Mouse (Mus musculus) heart, adult 2 months (tissue): Measurements from ENCODE around the gene Otud1. TPM values are rescaled to one million over a fixed set of nuclear protein-coding genes. Genes with fewer than 3 reads are reported as not detected.

Experiments used
- DNase-seq, 2 experiments: peaks; one replicate each; pipeline ENCODE4 v3.0.0; 2021
- H3K27ac ChIP-seq: fragments of 200-600 bp; 2 replicates; pipeline ENCODE4 v1.8.1; 2022
- H3K27me3 ChIP-seq: fragments of 200-500 bp; 2 replicates; pipeline ENCODE4 v1.6.1; 2012; ENCODE audit warnings: mild to moderate bottlenecking, low read length, inconsistent platforms, mixed read lengths; ENCODE audit not compliant: control insufficient read depth, insufficient read depth
- H3K36me3 ChIP-seq: fragments of 200-500 bp; 2 replicates; pipeline ENCODE4 v1.6.1; 2012; ENCODE audit warnings: low read length, inconsistent platforms; ENCODE audit not compliant: control insufficient read depth, insufficient read depth
- H3K4me1 ChIP-seq: fragments of 200-500 bp; 2 replicates; pipeline ENCODE4 v1.6.1; 2011; ENCODE audit warnings: low read length; ENCODE audit not compliant: control insufficient read depth, insufficient read depth
- H3K4me3 ChIP-seq: fragments of 200-600 bp; 2 replicates; pipeline ENCODE4 v1.8.1; 2022
- H3K79me2 ChIP-seq: fragments of 200-500 bp; replicated peaks from 2 replicates; pipeline ENCODE4 v1.6.1; 2012; ENCODE audit warnings: mild to moderate bottlenecking, inconsistent platforms, low read length, moderate library complexity, mixed read lengths; ENCODE audit not compliant: control insufficient read depth, insufficient read depth
- H3K9ac ChIP-seq: fragments of 200-500 bp; 2 replicates; pipeline ENCODE4 v1.6.1; 2012; ENCODE audit warnings: low read depth, mild to moderate bottlenecking, control low read depth, inconsistent platforms, low read length, mixed read lengths
- CTCF ChIP-seq: fragments of 200-600 bp; IDR thresholded peaks from 2 replicates; pipeline ENCODE4 v1.8.1; 2022; ENCODE audit warnings: antibody characterized with exemption, mild to moderate bottlenecking, moderate library complexity
- EP300 ChIP-seq: fragments of 200-500 bp; IDR thresholded peaks from 2 replicates; pipeline ENCODE4 v1.6.1; 2011; ENCODE audit warnings: low read depth, low read length, control low read depth; ENCODE audit not compliant: insufficient read depth
- POLR2A ChIP-seq: fragments of 200-500 bp; IDR thresholded peaks from 2 replicates; pipeline ENCODE4 v1.6.1; 2011; ENCODE audit warnings: mild to moderate bottlenecking, low read depth, low read length, control low read depth; ENCODE audit not compliant: insufficient read depth
- WGBS: fragments of 180-500 bp; shearing (Covaris S2); methylation state at CpG from one replicate; pipeline ENCODE4 v1.1.7; 2018; 5-methylcytosine and 5-hydroxymethylcytosine counted together
- intact Hi-C: fragments of 180-260 bp; cut with DNase I; formaldehyde crosslinking; loops from one replicate; pipeline ENCODE4 v1.15.1; 2025
- long read RNA-seq: library from polyadenylated mRNA; stranded (forward); transcript quantifications from one replicate; pipeline ENCODE4 v2.0.0, GENCODE M21; 2021
- polyA plus RNA-seq: library from polyadenylated mRNA; depleted of rRNA; stranded (reverse); fragments of >200 nt; gene quantifications from 2 replicates; pipeline ENCODE4 v1.2.3, GENCODE M21; 2012; rRNA removed
- total RNA-seq, 2 experiments: library from RNA; stranded (reverse); gene quantifications; 2 replicates each; pipeline ENCODE4 v1.2.3; 2021

Gene Otud1
- total RNA-seq: 10 to 100 TPM; 22.6 to 27.6 TPM
- polyA plus RNA-seq: 5.0 and 5.7 TPM in 2 replicates
- long read RNA-seq, transcript Otud1-201 (1 exons, 2,832 nt): major isoform, 51 of 51 reads
- long read RNA-seq, partial matches to known transcripts: 0 of 51 reads
- long read RNA-seq, other reads (novel, unspliced or antisense): 0 of 51 reads

DNA sequence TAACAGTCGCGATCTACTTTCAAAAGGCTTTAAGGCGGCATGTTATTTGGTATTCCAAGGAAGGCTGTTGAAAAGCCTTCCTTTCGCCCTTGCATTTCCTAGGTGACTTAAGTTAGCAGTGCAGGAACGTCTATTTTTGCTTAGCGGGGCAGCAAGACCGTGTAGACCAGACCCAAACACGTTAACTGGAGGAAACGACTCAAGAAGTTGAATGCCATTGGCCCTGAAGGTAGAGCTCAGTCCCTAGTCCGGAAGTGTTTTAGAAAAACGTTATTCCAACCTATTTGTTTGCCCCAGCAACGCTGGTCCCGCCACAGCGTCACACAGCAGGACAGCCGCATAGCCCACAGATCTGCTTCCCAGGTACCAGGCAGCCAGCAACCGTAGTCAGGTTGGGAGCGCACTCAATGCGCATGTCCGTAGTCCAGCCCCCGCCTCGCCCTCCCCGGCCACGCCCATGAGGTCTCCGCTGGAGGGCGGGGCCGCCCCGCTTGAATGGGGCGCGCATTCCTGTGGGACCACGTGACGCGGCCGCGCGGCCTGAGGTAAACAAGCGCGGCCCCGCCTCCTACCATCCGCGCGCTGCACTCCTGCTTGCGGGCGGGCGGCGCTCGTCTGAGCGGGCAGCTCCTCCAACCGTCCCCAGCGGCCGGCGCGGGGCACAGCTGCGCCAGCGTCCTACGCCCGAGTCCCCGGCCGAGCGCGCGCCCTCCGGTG, at the start of gene Otud1:
Gene Otud1 (plus strand): TSS at position 595 of the 717 bp plus-strand sequence.
- intact Hi-C loops: loop anchor here (2.0 to 10.0 kb wide), 4 partner anchors 103 to 1610 kb away; partner anchors contain the start of genes Enkur, Skida1 and Thnsl1

DNA sequence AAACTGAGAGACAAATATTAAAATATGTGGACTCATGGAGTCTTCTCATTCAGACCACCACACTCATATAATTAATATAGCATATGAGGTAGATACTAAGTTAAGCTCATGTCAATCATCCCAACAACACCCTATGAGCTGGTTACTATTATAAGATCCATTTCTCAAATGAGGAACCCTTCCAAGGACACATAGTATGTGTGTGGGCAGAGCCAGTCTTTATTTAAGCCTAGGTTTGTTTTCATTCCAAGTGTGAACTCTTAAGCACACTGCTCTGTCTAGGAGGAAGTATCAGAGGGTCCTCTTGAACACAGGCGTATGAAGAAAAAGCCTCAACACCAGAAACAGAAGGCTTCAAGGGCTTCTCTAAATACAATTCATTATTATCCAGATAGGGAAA, 49.7 kb upstream of the Otud1 start:
- 63% methylated on average over 1 of the region's 1 CpGs for WGBS

More for the DNA sequence above, at the start of gene Otud1:
- peak within 1 kb of the TSS; percentile 98 for H3K27ac ChIP-seq
- peaks cover 13% of the 10 kb centered on the region for H3K36me3 ChIP-seq
- H3K9ac ChIP-seq: peak within 1 kb of the TSS; percentile 100
- under 1% methylated on average over 61 of the region's 62 CpGs for WGBS
- no peaks in the 10 kb centered on the region; the same call in 1 of the 2 replicates for H3K4me1 ChIP-seq
- TF ChIP-seq POLR2A: peak; percentile 92
- TF ChIP-seq CTCF: peak; percentile 67
- TF ChIP-seq EP300: peak; percentile 53; the same call in 1 of the 2 replicates
- H3K27me3 ChIP-seq: no peaks in the 10 kb centered on the region
- DNase-seq: peak; percentile 98
- H3K4me3 ChIP-seq: peak within 1 kb of the TSS; percentile 90
- H3K79me2 ChIP-seq: 0 out of 2 replicates have a peak, but pooled peaks cover 1% of the 10 kb centered on the region

DNA sequence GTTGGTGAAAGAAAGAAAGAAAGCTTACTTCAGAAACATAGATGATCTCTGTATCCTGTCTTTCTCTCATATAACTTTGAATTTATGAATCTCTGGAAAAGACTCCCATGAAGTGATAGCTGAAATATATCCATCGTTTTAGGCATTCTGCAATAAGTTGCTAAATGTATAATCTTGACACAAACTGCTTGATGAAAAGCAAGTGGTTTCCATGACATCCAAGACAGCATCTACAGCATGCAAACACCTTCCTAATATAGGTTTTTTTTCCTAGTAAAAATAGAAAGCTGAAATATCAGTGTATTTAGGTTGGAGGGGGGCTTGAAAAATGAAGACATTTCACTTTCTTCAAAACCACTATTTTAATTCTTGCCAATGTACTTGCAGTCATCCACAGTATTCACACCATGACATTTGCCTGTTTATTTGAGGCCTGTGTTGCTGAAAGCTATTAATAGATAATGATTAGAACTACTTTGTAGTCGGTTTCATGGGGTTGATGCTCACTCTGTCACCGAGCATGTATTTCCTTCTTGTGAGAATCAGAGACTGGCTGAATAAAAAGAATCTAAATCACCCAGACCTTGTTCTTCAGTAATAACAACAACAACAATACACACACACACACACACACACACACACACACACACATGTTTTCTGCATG, 49.0 kb upstream of the Otud1 start:
- Histone ChIP-seq H3K4me3 (no peak overlapping the region), H3K9ac (no peak overlapping the region), H3K36me3 (peaks cover 2% of the 10 kb centered on the region; the same call in 1 of the 2 replicates), H3K27ac (peak overlapping the region; percentile 29), H3K4me1 (no peaks in the 10 kb centered on the region), H3K27me3 (no peaks in the 10 kb centered on the region), H3K79me2 (no peaks in the 10 kb centered on the region)
- intact Hi-C loops: loop anchor here (5.0 kb wide), 1 partner anchor 56 kb away; the partner anchor contains the start of gene 4921504E06Rik
- DNase-seq: no peak
- no peak for TF ChIP-seq EP300
- TF ChIP-seq POLR2A: no peak
- no peak for TF ChIP-seq CTCF
- WGBS: 50% methylated on average over 3 of the region's 3 CpGs

More for the DNA sequence above, 49.7 kb upstream of the Otud1 start:
- H3K4me3 ChIP-seq: no peak overlapping the region
- intact Hi-C loops: loop anchor here (5.0 kb wide), 1 partner anchor 56 kb away; the partner anchor contains the start of gene 4921504E06Rik
- no peak for DNase-seq
- H3K9ac ChIP-seq: no peak overlapping the region
- H3K27ac ChIP-seq: peak overlapping the region; percentile 34
- no peaks in the 10 kb centered on the region for H3K4me1 ChIP-seq
- TF ChIP-seq POLR2A (no peak), EP300 (no peak), CTCF (no peak)
- H3K27me3 ChIP-seq: no peaks in the 10 kb centered on the region
- no peaks in the 10 kb centered on the region for H3K79me2 ChIP-seq
- peaks cover 2% of the 10 kb centered on the region; the same call in 1 of the 2 replicates for H3K36me3 ChIP-seq

DNA sequence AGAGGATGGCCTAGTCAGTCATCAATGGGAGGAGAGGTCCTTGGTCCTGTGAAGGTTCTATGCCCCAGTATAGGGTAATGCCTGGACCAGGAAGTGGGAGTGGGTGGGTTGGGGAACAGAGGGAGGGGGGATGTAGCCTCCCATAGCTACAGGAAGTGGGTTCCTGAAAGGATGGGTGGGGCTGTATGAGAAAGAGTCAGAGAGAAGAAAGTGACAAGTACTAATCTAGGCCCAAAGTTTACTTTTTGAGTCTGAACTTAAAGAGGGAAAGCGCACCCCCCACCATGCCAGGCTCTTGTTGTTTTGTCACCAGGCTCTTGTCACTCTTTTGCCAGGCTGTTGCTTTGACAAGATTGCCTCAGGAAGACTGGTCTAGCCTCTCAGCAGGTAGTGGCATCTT, 35.5 kb upstream of the Otud1 start:
- intact Hi-C loops: no loop called here
- H3K36me3 ChIP-seq: no peaks in the 10 kb centered on the region
- H3K27me3 ChIP-seq: no peaks in the 10 kb centered on the region
- no peak overlapping the region for H3K9ac ChIP-seq
- DNase-seq: no peak
- H3K4me1 ChIP-seq: no peaks in the 10 kb centered on the region
- H3K79me2 ChIP-seq: no peaks in the 10 kb centered on the region
- no peak overlapping the region for H3K27ac ChIP-seq
- no peak overlapping the region for H3K4me3 ChIP-seq
- 83% methylated on average over 1 of the region's 1 CpGs for WGBS
- TF ChIP-seq EP300 (no peak), CTCF (no peak), POLR2A (no peak)

DNA sequence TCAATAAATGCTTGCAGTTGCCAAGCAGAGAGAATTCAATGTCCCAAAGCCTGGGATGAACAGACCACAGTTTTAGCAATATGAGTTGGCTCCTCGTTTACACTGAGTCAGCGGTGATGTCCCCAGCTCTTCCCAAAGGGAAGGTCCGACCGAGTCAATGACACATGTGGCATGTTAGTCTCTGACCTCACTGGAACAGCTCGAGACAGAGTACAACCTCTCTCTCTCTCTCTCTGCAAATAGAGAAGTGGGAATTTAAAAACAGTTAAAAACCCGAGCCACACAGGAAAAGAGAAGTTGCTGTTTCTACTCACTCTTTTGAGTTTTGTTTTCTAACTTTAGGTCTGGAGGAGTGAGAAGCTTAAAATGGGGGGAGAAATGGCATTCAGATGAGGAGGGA, 30.5 kb upstream of the Otud1 start:
- H3K27ac ChIP-seq: no peak overlapping the region
- 69% methylated on average over 6 of the region's 6 CpGs for WGBS
- intact Hi-C loops: no loop called here

More for the DNA sequence above, 30.5 kb upstream of the Otud1 start:
- DNase-seq: peak in 1 of 2 experiments; percentile 17
- Histone ChIP-seq H3K9ac (no peak overlapping the region), H3K36me3 (no peaks in the 10 kb centered on the region), H3K27me3 (no peaks in the 10 kb centered on the region), H3K4me3 (no peak overlapping the region), H3K79me2 (no peaks in the 10 kb centered on the region), H3K4me1 (no peaks in the 10 kb centered on the region)
- TF ChIP-seq EP300 (no peak), POLR2A (no peak), CTCF (no peak)
